Mouse (Mus musculus) C2C12 (cell line): ENCODE measurements around the gene Agpat1.

Source experiments
- CEBPB ChIP-seq: IDR thresholded peaks from one replicate; pipeline ENCODE4 v1.6.1; 2011; ENCODE audit warnings: low read depth, mild to moderate bottlenecking, control low read depth, moderate library complexity
- CTCF ChIP-seq: IDR thresholded peaks from one replicate; pipeline ENCODE4 v1.5.1; 2011; ENCODE audit not compliant: control insufficient read depth, insufficient read depth, insufficient read length
- FOSL1 ChIP-seq: IDR thresholded peaks from one replicate; pipeline ENCODE4 v1.8.0; 2011; ENCODE audit warnings: mild to moderate bottlenecking, low read length; ENCODE audit not compliant: poor library complexity, insufficient read depth, severe bottlenecking
- MAX ChIP-seq: IDR thresholded peaks from one replicate; pipeline ENCODE4 v1.6.1; 2011; ENCODE audit warnings: mild to moderate bottlenecking, control low read depth
- MYOD1 ChIP-seq: IDR thresholded peaks from one replicate; pipeline ENCODE4 v1.6.1; 2011; ENCODE audit warnings: low read depth; ENCODE audit not compliant: control insufficient read depth, insufficient read length
- MYOG ChIP-seq: IDR thresholded peaks from one replicate; pipeline ENCODE4 v1.6.1; 2011; ENCODE audit not compliant: control insufficient read depth, insufficient read length; ENCODE audit errors: extremely low read depth
- USF1 ChIP-seq: IDR thresholded peaks from one replicate; pipeline ENCODE4 v1.6.1; 2011; ENCODE audit warnings: low read depth, mild to moderate bottlenecking, control low read depth, moderate library complexity

DNA sequence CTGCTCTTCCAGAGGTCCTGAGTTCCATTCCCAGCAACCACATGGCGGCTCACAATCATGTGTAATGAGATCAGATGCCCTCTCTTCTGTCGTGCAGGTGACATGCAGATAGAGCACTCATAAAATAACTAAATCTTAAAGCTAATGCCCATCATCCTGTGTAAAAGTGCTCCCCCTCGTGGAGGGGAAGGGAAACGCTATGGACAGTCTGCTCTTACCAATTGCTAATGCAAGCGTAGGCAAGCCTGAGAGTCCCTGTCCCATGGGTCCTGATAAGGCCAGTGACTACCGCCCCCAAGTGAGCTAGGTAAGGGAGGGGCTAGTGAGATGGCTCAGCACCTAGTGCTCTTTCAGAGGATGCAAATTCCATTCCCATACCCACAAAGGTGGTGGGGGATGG is 14.9 kb downstream of the Agpat1 start:
- TF ChIP-seq CTCF = peak; percentile 56
- no peak for TF ChIP-seq USF1
- no peak for TF ChIP-seq MYOG
- no peak for TF ChIP-seq MAX
- no peak for TF ChIP-seq MYOD1
- no peak for TF ChIP-seq CEBPB
- TF ChIP-seq FOSL1 = no peak
